Mouse (Mus musculus) cerebellum, adult 11-12 months (tissue): ENCODE measurements around the gene Ttc21a.

Source experiments
- DNase-seq: peaks from one replicate; pipeline ENCODE4 v3.0.0; 2022

The Ttc21a gene

DNA sequence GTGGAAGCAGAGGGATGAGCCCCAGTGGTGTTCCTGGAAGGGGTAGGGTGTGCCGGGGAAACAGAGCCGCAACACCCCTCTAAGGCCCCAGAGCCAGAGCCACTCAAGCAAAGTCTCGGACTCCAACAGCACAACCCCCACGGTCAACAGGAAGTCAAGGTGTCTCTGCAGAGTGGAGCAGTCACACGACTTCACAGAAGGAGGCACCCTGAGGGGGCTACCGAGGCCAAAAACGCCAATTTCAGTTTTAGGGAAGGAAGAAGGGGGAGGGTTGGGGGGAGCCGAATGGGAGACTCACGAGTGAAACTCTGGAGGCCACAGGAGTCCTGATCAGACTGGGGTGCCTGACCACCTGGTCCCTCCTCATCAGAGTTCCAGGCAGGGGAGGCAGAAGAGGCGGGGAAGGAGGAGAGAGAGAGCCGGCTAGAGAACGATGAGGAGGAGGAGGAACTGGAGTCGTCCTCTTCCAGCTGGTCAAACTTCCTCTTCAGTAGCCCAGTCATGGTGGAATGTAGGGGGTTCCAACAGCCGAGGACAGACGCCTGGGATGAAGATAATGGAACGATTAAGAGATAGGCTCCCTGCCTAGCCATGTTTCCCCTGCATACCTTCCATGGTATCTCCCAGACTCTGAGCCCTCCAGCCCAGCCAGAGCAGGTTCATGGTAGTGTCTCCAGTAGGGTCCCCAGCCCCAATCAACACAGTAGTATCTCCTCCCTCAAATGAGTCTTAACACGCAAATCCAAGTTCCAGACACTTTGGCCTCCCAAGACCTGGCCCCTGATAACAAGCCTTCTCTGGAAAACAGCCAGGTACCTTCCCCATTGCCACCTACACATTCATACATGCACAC, 39.5 kb downstream of the Ttc21a start:
- DNase-seq: no peak

- DNase-seq: peak; percentile 45
Observed at GRCm38 (mm10) chr9:119977557-119978060, 40.2 kb downstream of the Ttc21a start.

DNA sequence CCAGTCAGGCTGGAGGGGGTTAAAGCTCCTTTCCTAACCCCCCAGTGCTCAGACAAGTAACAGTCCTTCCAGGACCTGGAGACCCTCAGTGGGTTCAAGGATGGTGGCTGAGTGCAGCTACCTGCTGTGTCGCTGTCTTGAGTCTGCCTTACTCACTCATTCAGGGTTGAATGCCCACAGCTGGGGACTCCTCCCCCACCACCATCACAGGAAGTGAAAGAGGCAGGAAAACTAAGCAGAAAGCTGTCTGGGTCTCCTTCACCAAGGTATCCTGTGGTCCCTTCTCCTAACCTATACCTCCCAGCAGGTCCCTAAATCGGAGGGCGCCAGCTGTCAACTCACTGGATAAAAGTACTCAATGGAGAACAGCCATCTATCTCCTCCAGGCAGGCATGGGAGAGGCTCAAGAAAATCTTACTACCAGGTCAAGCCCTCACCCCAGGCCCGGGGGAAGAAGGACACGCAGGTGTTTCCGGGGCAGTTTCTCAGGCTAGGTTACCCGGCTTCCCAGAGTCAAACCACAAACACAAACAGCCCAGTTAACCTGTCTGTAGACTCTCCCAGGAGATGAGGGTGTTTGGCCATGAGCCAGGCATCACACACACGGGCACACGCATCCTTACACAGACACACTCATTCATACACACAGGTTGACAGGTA, 40.9 kb downstream of the Ttc21a start:
- DNase-seq: peak; percentile 53

- DNase-seq: peak; percentile 64
Observed at GRCm38 (mm10) chr9:119978811-119979441, 41.5 kb downstream of the Ttc21a start.

GRCm38 (mm10) chr9:119979749-119980148, 42.3 kb downstream of the Ttc21a start:
- DNase-seq: peak; percentile 49

- DNase-seq: peak; percentile 44
Observed at GRCm38 (mm10) chr9:119980770-119981182, 43.4 kb downstream of the Ttc21a start.

DNA sequence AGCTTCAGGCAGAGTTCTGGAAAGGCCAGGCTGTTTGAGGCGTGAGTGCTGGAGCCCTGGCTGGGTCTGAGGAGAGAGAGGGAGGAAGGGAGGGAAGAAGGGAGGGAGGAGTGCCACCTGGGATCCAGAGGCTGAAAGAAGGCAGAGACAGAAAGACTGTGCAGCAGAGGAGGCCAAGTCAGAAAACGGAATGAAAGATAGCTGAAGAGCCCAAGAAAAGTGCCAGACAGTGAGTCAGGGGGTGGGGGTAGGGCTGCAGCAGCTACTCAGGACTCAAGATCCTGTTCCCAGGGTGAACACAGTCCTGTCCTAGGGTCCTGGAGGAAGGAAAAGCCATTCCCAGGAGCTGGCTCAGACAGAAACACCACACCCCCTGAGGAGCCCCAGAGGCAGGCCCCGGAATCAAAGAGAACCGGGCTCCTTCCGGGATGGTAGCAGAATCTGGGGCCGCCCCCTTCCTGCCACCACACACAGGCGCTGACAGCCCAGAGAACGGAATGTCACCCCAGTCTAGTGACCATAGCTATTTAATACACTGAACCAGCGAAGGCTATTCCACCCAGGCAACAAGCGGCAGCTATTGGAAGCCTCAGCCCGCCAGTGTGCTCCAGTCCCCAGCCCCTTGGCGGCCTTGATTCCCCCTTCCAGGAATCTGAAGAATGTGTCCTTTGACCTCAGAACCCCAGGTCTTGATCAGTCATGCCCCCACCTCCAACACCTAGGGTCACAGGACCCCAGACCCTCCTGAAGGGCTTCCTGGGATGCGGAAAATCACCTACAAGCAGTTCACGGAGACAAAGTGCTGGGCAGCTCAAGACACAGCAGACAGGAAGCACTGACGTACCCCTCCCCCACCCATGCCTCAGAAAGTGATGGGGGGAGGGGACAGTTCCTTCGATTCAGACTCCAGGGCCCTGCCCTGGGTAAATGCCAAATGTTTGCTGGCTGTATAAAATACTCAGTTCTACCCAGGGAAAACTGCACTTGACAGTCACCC, 44.1 kb downstream of the Ttc21a start:
- DNase-seq: peak; percentile 58

DNA sequence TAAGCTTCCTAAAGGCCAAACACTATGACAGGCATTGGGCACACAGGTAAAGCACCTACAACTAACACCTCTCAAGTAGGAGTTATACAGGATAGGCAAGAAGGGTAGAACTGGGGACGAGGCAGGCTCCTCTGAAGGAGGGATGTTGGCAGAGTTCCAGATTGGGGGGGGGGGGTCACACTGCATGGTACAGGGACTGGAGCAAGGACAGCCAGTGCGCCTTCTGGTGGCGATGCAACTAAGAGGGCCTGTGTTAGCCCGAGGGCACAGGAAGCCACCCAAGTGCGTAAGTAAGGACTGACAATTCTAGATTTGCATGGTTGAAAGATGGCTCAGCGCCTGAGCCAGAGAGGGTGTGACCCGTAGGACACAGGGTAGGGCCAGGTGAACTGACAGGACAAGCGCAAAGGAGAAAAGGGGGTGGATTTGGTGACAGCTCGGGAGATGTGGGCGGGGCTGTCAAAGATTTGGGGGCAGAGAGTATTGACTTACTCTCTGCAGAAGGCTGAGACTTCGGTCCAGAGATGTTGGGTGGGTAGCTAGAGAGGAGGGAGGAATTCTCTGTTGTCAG, 44.9 kb downstream of the Ttc21a start:
- peak; percentile 74 for DNase-seq

GRCm38 (mm10) chr9:119982956-119983551, 45.6 kb downstream of the Ttc21a start:
- peak; percentile 70 for DNase-seq

DNA sequence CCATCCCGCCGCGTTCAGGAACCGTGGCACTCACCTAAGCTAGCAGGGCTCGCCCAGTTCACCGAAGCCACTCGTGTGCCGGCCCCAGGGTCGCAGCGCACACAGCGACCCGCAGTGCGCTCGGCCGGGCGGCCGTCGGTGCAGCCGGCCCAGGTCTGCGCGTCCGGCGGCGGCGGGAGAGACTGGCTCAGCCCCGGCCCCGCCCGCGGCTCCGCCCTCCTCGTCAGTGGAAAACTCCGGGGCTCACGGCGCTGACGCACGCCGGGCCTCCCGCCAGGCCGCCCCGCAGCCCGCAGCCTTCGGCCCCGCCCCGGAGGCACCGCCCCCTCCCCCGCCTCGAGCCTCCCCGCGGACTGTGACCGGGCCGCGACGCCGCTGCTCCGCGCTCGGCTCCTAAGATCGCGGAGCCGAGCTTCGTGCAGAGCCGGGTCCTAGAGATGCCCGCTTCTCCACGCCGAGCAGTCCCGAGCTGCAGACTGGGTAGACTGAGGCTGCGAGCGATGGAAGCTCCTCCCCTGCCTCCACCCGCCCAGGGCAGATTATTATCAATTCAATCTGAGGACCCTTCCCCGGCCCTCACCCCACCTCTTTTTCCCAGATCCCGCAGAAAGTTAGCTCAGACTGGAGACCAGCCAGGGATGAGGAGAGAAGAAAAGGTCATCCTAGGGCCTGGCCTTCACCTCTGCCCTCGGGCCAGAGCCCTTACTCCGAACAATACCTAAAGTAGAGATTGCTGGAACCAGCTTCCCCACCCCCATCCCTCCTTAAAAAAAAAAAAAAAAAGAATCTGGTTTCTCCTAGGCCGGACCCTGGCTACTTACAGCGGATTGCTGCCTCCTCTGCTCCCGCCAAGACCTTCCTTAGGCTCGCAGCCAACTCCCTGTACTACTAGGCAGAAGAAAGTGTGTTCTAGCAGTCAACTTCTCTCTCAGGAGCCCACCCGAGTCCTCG, 46.5 kb downstream of the Ttc21a start:
- peak; percentile 84 for DNase-seq

GRCm38 (mm10) chr9:119984536-119985011, 47.2 kb downstream of the Ttc21a start, which contains the start of gene Csrnp1:
Gene Csrnp1 (minus strand): TSS chr9:119984658.
- peak; percentile 65 for DNase-seq

DNA sequence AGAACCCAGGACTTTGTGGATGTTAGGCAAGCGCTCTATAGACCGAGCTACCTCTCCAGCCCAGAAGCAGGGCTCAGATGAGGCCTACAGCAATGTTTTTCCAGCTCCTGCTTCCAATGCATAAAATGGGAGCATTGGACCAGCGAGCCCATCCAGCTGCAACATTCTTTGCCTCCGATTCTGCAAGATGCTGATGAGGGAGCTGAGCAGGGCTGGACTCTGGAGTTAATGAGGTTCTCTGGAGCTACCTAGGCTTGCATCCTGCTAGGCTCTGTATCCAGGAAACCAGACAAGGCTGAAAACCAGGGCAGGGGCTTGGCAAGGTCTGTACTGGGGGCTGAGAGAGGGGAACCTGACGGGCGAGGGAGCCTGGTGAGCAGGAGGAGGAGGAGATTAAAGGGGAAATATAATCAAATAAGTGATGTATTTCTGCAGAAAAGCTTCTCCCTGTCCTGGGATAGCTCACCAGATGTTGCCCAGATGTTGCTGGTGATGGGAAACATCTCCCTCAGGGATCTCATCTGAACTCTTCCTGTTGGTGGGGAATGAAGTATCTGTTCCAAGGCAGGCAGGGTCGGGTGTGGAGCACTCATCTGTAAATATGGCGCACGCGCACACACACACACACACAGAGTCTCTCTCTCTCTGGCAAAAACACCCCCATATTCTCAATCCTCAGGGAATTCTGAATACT, 48.6 kb downstream of the Ttc21a start:
- no peak for DNase-seq

DNA sequence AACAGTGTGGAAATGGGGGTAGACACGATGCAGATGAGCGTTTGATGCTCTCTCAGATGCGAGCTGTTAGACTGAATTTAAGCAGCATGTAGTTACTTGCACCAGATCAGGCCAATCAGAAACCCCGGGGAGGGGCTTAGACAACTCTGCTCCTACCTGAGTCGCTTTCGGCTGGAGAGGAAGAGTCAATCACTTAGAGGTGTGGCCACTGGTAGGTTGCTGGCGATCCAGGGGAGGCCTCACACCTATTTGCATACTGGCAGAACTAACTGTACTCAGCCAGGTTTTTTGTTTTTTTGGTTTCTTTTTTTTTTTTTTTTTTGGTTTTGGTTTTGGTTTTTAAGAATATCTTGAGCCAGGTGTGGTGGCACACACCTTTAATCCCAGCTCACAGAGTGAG, 50.9 kb downstream of the Ttc21a start:
- DNase-seq: no peak

DNA sequence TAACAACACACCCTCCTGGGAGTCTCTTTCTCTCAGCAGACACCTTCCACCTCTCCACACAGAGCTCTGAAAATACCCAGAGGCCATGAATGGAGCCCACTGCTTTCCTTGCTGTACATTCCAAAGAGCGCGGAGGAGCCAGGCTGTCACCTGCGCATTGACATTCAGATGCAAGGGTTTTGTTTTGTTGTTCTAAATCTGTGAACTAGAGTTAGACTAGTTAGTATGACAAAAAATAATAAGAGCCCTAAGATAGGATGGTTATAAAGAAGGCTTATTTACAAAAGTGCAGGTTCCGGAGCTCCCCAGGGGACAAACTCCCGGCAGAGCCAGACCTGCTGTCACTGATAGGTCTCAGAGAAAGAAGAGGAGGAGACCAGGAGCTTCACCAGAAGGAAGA, 53.9 kb downstream of the Ttc21a start:
- DNase-seq: no peak

DNA sequence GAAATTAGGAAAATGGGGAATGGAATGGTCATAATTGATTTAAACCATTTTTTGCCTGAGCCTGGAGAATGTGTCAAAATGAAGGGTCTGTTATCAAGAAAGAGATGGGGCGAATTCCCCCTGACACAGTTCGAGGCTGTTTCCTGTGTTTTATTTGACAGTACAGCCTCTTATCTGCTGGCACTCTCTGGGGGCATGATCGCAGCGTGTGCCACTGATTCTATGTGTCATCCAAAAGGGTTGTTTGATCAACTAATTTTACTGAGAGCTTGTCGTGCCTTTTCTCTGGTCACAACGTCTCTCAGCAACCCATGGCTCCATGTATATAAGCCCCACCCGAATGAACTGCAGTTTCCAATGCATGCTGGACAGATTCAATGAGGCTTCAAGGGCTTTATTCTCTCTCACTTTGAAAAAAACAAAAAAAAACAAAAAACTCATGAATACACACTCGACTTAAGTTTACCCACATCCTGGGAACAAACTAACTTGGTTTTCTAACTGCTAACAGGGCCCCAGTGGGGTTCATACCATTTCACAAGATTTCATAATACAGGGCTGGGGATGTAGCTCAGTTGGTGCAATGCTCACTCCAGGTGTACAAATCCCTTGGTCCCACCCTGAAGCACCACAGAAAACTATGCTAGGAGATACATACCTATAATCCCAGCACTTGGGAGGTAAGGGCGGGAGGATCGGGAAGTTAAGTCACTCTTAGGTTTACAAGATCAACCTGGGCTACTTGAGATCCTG, 55.9 kb downstream of the Ttc21a start:
- no peak for DNase-seq

DNA sequence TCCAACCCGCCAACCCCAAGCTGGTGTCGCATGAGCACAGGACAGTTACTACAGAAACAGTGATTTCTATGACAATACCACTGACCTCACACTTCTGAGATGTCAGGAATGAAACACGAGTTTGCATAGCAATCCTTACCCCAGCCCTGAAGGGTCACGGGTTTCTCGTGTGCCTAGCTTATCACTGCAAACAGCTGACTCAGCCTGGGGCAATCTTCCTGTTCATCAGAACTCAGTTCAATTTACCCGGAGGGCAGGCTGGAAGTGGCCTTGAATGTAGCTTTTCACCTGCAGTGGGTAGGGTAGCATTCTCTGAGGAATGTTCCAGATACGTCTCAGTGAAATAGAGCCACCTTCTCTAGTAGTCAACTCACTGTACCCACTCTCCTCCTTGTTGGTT, 56.8 kb downstream of the Ttc21a start:
- DNase-seq: no peak

GRCm38 (mm10) chr9:119996080-119996479, 58.7 kb downstream of the Ttc21a start:
- DNase-seq: no peak

DNA sequence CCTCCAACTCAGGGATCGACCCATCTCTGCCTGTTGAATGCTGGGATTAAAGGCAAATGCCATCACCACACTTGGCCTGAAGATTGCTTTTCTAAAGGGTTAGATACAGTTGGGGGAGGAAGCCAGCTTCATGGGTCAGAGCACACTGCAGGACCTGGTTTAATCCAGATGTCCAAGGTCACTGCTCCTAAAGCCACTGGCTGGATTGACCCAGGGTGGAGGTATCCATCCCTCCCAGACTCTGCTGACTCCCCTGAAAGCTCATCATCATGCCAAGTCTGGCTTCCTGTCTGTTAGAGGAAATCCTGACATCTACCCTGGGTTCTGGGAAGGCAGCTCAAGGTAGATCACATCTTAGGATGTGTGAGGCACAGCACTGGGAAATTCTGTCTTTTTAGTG, 61.4 kb downstream of the Ttc21a start:
- DNase-seq: no peak

- no peak for DNase-seq
Observed at GRCm38 (mm10) chr9:119999636-120000035, 62.2 kb downstream of the Ttc21a start.
